In the genomic region with DNA sequence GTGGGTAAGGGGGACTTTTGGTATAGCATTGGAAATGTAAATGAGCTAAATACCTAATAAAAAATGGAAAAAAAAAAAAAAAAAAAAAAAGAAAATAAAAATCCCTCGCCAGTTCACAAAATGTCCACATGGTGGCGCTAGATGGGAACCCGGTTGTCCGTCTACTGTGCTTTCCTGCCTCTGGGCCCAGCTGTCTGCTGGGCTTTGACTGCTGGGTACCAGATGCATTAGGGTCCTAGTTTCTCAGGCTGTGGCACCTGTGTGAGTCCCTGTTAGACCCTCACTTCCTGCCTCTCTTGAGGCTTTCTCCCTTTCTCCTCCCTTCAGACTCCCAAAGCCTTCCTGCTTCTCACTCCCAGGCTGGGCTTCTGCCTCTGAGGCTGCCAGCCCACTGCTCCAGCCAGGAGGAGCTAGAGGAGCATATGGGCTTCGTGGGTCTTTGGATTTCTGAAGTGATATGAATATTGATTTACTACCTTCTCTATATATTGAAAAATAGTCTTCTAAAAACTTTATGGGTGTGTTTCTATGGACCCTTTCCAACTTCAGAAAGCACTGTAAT, we compare ENCODE assay signal across 9 mouse cellular contexts.
DNase-seq lines count a peak whose midpoint lies in the region; ATAC-seq lines count a peak whose summit lies in the region.
"Had no signal": no experiment of that assay in that cellular context is flagged by ENCODE, and none has a peak within 500 bp of the region (broad histone marks: within the 10 kb centered on the region; RNA-seq: fewer than 3 reads in every experiment).

No protein-coding gene starts in this region.

- H3K36me3 ChIP-seq in neural tube, embryonic 11.5 days (ENCODE audit: control insufficient read depth, insufficient read depth, low read length): no peaks in the 10 kb centered on the region
- no peaks in the 10 kb centered on the region for H3K36me3 ChIP-seq in hindbrain, embryonic 12.5 days
- H3K36me3 ChIP-seq: liver, embryonic 15.5 days had no signal

- intact Hi-C loops in gastrocnemius, postnatal 36 days (cut with DNase I): no loop called here

- no peak for ATAC-seq in neural tube, embryonic 11.5 days (ENCODE audit: insufficient read depth, low FRiP score, low TSS enrichment)
- ATAC-seq in hindbrain, embryonic 12.5 days (ENCODE audit: low FRiP score): no peak

- no peak overlapping the region for H3K4me3 ChIP-seq in neural tube, embryonic 11.5 days (ENCODE audit: low read depth, low read length)
- no peak overlapping the region for H3K4me3 ChIP-seq in hindbrain, embryonic 12.5 days
- H3K4me3 ChIP-seq: liver, embryonic 15.5 days had no signal

- peak; percentile 34 for DNase-seq in gastrocnemius, postnatal 10 days
- DNase-seq in gastrocnemius, postnatal 36 days: no peak
- peak; percentile 24 for DNase-seq in neural tube, embryonic 11.5 days (ENCODE audit: low spot score)
- DNase-seq in neural tube, embryonic 10.5 days (ENCODE audit: extremely low spot score, low spot score): no peak
- DNase-seq in cerebellum, postnatal 10 days: peak; percentile 53 to 69
- DNase-seq in naive thymus-derived CD4-positive, alpha-beta T cell, adult 2 months (ENCODE audit: low read depth): peak; percentile 73
- DNase-seq in adrenal gland, postnatal 25 days: no peak

- H3K9ac ChIP-seq in neural tube, embryonic 11.5 days (ENCODE audit: low read length): no peak overlapping the region
- no peak overlapping the region for H3K9ac ChIP-seq in hindbrain, embryonic 12.5 days
- H3K9ac ChIP-seq: liver, embryonic 15.5 days had no signal

- no peaks in the 10 kb centered on the region for H3K9me3 ChIP-seq in neural tube, embryonic 11.5 days (ENCODE audit: control insufficient read depth, low read length)
- no peaks in the 10 kb centered on the region for H3K9me3 ChIP-seq in hindbrain, embryonic 12.5 days (replicated peaks)
- H3K9me3 ChIP-seq: liver, embryonic 15.5 days had no signal

- WGBS in neural tube, embryonic 11.5 days: 14% methylated on average over 5 of the region's 5 CpGs
- WGBS in hindbrain, embryonic 12.5 days: 13% methylated on average over 4 of the region's 5 CpGs

- no peak overlapping the region for H3K27ac ChIP-seq in neural tube, embryonic 11.5 days (ENCODE audit: low read depth, low read length)
- no peak overlapping the region for H3K27ac ChIP-seq in hindbrain, embryonic 12.5 days
- H3K27ac ChIP-seq: liver, embryonic 15.5 days had no signal

- no peaks in the 10 kb centered on the region for H3K27me3 ChIP-seq in neural tube, embryonic 11.5 days (ENCODE audit: control insufficient read depth, insufficient read depth, low read length)
- H3K27me3 ChIP-seq in hindbrain, embryonic 12.5 days: no peaks in the 10 kb centered on the region
- H3K27me3 ChIP-seq: liver, embryonic 15.5 days had no signal

- no peaks in the 10 kb centered on the region for H3K4me1 ChIP-seq in neural tube, embryonic 11.5 days (ENCODE audit: control insufficient read depth, insufficient read depth, low read length)
- no peaks in the 10 kb centered on the region for H3K4me1 ChIP-seq in hindbrain, embryonic 12.5 days

- no peak overlapping the region for H3K4me2 ChIP-seq in neural tube, embryonic 11.5 days (ENCODE audit: low read depth)
- no peak overlapping the region for H3K4me2 ChIP-seq in hindbrain, embryonic 12.5 days (replicated peaks)
- H3K4me2 ChIP-seq: liver, embryonic 15.5 days had no signal

Comparison
In these comparisons a context has a peak if more than half of its experiments do, and no peak if none do; other contexts are left out.
1. DNase-seq: peak in gastrocnemius, postnatal 10 days (single experiment), neural tube, embryonic 11.5 days (single experiment), cerebellum, postnatal 10 days (2 of 2) and naive thymus-derived CD4-positive, alpha-beta T cell, adult 2 months (single experiment); none in gastrocnemius, postnatal 36 days (0 of 2), neural tube, embryonic 10.5 days (single experiment) and adrenal gland, postnatal 25 days (single experiment).